Mouse (Mus musculus) heart, postnatal 0 days (tissue): ENCODE results near the gene 4933407L21Rik.

Source experiments
- CTCF ChIP-seq: IDR thresholded peaks from 2 replicates; pipeline ENCODE4 v1.5.1; 2016; ENCODE audit warnings: antibody characterized with exemption, control low read depth, low read depth
- EP300 ChIP-seq: IDR thresholded peaks from 2 replicates; pipeline ENCODE4 v1.6.1; 2016; ENCODE audit warnings: antibody characterized with exemption, low read depth

DNA sequence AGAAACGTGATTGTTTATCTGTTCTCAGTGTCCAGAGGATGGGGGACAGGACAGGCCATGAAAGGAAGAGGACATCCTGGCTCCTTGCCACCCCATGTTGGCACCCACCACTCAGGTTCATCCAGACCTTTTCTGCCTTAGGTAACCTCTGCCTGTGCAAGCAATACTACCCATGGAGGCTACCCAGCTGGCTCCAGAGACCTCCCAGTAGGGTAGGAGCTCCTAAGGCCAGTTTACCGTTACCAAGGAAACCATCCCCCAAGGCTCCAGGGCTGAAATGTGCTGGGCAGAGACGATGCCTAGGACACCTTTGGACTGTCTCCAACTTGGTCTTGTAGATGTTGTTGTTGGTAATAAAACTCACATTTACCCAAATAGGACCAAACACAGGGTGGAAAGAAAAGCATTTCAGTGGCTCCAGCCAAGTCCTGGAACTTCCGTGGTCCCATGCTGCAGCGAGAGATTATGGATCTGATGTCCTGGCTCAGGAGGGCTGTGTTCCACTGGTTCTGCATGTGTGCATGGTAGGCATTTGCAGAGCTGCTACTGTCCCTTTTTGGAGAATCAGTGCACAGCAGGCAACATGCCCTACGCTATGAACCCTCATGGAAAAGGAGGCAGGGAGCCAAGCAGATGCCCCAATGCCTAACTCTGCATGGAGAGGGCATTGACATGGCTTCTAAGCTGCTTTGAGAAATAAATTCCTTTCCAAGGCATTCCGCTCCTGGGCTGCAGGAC lies 6.0 kb upstream of the 4933407L21Rik start:
- TF ChIP-seq CTCF (no peak), EP300 (no peak)
